Mouse (Mus musculus) heart, embryonic 16.5 days (tissue): ENCODE data around the gene Cfap61. TPM values are rescaled to one million over a fixed set of nuclear protein-coding genes. Genes with fewer than 3 reads are reported as not detected.

Experiments
- ATAC-seq: fragments of 200-750 bp; cut with Nextera tagmentation; replicated peaks from 2 replicates; pipeline ENCODE4 v1.8.0; 2017; ENCODE audit warnings: moderate number of reproducible peaks; ENCODE audit not compliant: insufficient read depth, low FRiP score; ENCODE audit errors: extremely low read depth
- H3K27ac ChIP-seq: fragments of 300-500 bp; sonication (generic); 2 replicates; pipeline ENCODE4 v1.5.1; 2014; ENCODE audit warnings: mild to moderate bottlenecking, low read length, control low read depth, moderate library complexity
- H3K27me3 ChIP-seq: fragments of 300-500 bp; sonication (generic); 2 replicates; pipeline ENCODE4 v1.6.1; 2014; ENCODE audit warnings: low read length, mixed read lengths; ENCODE audit not compliant: control insufficient read depth, insufficient read depth
- H3K36me3 ChIP-seq: fragments of 300-500 bp; sonication (generic); 2 replicates; pipeline ENCODE4 v1.6.1; 2014; ENCODE audit not compliant: control insufficient read depth, insufficient read depth
- H3K4me1 ChIP-seq: fragments of 300-500 bp; sonication (generic); 2 replicates; pipeline ENCODE4 v1.6.1; 2014; ENCODE audit warnings: low read length, mixed read lengths; ENCODE audit not compliant: control insufficient read depth, insufficient read depth
- H3K4me2 ChIP-seq: fragments of 300-500 bp; sonication (generic); 2 replicates; pipeline ENCODE4 v1.6.1; 2014; ENCODE audit warnings: low read depth, mild to moderate bottlenecking, control low read depth, low read length
- H3K4me3 ChIP-seq: fragments of 300-500 bp; sonication (generic); 2 replicates; pipeline ENCODE4 v1.5.1; 2014; ENCODE audit warnings: mild to moderate bottlenecking, control low read depth, low read length
- H3K9ac ChIP-seq: fragments of 300-500 bp; sonication (generic); 2 replicates; pipeline ENCODE4 v1.6.1; 2014; ENCODE audit warnings: low read length, control low read depth
- H3K9me3 ChIP-seq: fragments of 300-500 bp; sonication (generic); replicated peaks from 2 replicates; pipeline ENCODE4 v1.6.1; 2016; ENCODE audit warnings: low read length; ENCODE audit not compliant: control insufficient read depth
- WGBS: fragments of 180-500 bp; shearing (Covaris S2); extraction: QIAGEN DNeasy Blood & Tissue Kit; methylation state at CpG from one replicate; pipeline ENCODE4 v1.1.7; 2014; 5-methylcytosine and 5-hydroxymethylcytosine counted together
- polyA plus RNA-seq: library from polyadenylated mRNA; unstranded; fragments of >200 nt; fragmentation: Nextera tagmentation; extraction: Ambion mirVana; gene quantifications from 2 replicates; pipeline ENCODE4 v1.2.1, GENCODE M21; 2015

The Cfap61 gene
- polyA plus RNA-seq, 1 experiment from 2014 or later = 0.80 TPM

DNA sequence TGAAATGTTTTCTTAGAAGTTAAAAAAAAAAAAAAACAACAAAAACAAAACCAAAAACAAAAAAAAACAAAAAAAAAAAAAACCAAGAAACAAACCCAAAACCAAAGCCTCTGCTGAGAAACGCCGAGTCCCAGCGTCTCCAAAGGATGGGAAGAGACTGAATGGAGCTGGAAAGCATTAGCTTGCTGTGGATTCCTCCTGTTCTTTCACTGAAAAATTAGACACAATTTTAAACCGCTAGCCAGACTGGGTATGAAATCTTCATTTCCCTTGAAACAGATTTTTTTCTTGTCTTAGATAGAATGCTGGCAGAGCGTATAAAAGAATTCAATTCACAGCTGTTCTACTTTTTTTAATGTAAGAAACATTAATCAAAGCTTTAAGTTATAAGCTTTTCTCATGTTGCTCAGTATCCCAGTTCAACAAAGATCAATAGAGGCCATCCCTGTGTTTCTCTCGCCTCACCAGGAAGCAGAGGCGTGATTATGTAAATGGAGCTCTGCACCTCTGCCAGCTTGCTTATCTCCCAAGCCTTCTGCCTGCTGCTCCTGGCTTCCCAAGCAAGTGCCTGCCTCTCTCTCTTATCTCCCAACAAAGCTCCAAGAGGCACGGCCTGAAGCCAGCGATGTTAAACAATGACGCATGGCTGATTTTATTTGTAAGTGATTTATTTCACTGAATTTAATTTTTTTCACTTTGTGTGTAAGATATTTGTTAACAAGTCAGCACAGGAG is 324.3 kb downstream of the Cfap61 start:
- Histone ChIP-seq H3K36me3 (no peaks in the 10 kb centered on the region), H3K9ac (no peak overlapping the region), H3K4me2 (no peak overlapping the region), H3K27ac (no peak overlapping the region), H3K4me3 (no peak overlapping the region), H3K9me3 (no peaks in the 10 kb centered on the region), H3K4me1 (peaks cover 12% of the 10 kb centered on the region), H3K27me3 (no peaks in the 10 kb centered on the region)
- 36% methylated on average over 10 of the region's 10 CpGs for WGBS
- ATAC-seq = 0 out of 2 replicates have a peak, but pooled peaks have one; percentile 37

DNA sequence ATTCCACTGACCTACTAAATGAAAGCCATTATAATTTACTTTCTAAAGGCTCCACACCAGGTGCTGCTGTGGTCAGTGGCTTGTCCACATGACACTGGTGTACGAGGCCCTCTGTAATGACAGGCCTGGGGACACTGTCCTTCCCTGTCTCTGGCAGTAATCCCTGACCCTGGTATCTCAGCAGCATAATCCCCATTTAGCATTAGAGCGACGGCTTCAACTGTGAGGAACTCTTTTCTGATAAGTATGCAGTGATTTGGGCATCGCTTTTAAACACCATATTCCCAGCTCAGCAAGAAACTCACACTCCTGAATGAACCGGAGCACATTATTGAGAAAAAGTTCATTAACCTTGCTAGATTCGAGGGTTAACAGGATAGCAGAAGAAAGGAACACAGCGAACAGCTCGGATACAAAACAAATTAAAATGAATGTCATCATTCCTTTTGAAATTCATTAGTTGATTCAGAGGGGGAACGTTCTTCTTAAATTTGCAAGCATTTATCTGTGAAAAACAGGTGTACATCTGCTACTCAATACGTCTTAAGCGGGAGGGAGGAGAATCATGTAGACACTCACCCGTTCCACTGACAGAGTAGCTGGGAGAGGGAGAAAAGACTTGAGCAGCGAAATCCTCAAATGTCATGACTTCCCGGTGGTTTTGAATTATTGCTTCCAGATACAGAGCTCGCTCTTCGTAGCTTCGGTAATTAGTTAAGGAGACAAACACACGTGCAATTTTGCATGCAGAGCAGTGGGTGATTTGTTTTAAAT is 325.4 kb downstream of the Cfap61 start:
- H3K36me3 ChIP-seq = no peaks in the 10 kb centered on the region
- no peak for ATAC-seq
- no peaks in the 10 kb centered on the region for H3K9me3 ChIP-seq
- H3K4me2 ChIP-seq = no peak overlapping the region
- WGBS = 67% methylated on average over 18 of the region's 18 CpGs
- H3K27ac ChIP-seq = no peak overlapping the region
- H3K27me3 ChIP-seq = no peaks in the 10 kb centered on the region
- peaks cover 12% of the 10 kb centered on the region for H3K4me1 ChIP-seq
- no peak overlapping the region for H3K4me3 ChIP-seq
- H3K9ac ChIP-seq = no peak overlapping the region

DNA sequence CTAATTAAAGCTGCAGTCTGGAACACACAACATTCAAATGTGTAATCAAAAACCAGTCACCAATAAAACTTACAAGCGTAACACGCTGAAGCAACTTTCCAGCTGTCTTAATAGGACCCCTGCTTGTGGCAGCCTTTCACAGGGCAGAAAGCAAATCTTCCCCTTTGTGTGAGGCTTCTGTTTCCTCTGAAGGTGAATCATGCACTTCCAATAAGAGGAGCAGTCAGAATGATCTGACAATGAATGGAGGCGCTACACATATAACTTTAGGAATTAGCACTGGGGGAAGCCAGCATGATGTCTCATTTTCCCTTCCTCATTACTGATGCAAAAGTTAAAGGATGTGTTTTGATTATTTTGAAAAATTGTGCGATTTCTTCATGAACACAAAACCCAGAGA is 326.6 kb downstream of the Cfap61 start:
- ATAC-seq = no peak
- Histone ChIP-seq H3K4me1 (peaks cover 18% of the 10 kb centered on the region), H3K9me3 (no peaks in the 10 kb centered on the region), H3K36me3 (no peaks in the 10 kb centered on the region), H3K27ac (no peak overlapping the region), H3K4me3 (no peak overlapping the region), H3K4me2 (no peak overlapping the region), H3K9ac (no peak overlapping the region), H3K27me3 (no peaks in the 10 kb centered on the region)
- 90% methylated on average over 4 of the region's 4 CpGs for WGBS

DNA sequence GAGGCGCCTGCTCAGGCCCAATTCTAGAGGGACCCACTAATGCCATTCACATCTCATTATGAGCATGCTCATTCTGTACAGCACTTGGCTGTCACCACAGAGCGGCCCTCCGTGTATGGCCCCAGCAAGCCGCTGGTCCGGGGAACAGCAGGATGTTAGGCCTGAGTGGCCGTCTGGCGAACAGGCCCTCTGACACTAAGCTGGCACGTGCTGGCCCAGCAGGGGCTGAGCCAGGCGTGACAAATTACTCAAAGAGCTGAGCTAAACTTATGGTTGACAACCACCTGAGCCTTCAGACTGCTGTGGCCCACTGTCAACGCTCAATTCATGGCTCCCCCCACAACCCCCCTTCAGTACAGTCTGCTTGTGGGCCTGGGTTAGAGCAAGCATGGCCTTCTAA is 327.6 kb downstream of the Cfap61 start:
- no peak overlapping the region for H3K27ac ChIP-seq
- H3K4me3 ChIP-seq = no peak overlapping the region
- no peak overlapping the region for H3K4me2 ChIP-seq
- WGBS = 58% methylated on average over 10 of the region's 10 CpGs
- H3K36me3 ChIP-seq = no peaks in the 10 kb centered on the region
- no peak for ATAC-seq
- H3K9me3 ChIP-seq = no peaks in the 10 kb centered on the region
- H3K9ac ChIP-seq = no peak overlapping the region
- H3K27me3 ChIP-seq = no peaks in the 10 kb centered on the region
- peaks cover 13% of the 10 kb centered on the region for H3K4me1 ChIP-seq

DNA sequence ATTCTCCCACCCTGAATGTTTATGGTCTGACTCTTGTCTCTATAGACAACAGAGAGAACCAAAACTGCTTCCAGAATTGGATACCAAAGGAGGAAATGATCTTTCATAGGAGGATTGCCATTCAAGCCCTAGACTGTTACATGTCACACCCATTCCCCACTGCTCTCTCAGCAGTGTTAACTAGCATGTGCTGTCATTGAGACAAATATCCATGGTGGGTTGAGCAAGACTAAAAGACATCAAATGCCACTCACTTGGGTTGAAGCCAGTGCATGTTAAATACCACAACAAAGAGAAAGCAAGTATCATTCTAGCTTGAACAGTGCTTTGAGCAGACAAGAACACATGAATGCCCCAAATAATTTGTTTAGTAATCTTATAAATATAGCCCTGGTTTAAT is 328.4 kb downstream of the Cfap61 start:
- Histone ChIP-seq H3K27ac (no peak overlapping the region), H3K9ac (no peak overlapping the region), H3K36me3 (no peaks in the 10 kb centered on the region), H3K9me3 (no peaks in the 10 kb centered on the region), H3K4me2 (no peak overlapping the region), H3K4me3 (no peak overlapping the region), H3K27me3 (no peaks in the 10 kb centered on the region), H3K4me1 (peaks cover 12% of the 10 kb centered on the region)
- no peak for ATAC-seq

Other genes with a start within 250 kb of the Cfap61 start
- gene Naa20, start 32.7 kb upstream of the Cfap61 start, polyA plus RNA-seq = 184 and 213 TPM in 2 replicates
- 17.4 and 20.7 TPM in 2 replicates for gene Crnkl1, start 230 bp downstream of the Cfap61 start, polyA plus RNA-seq